Mouse (Mus musculus) C2C12 (cell line): Measurements from ENCODE around the gene Racgap1. TPM values are rescaled to one million over a fixed set of nuclear protein-coding genes. Genes with fewer than 3 reads are reported as not detected.

Source experiments
- H3K27me3 ChIP-seq: one replicate; pipeline ENCODE4 v1.6.1; 2011; ENCODE audit not compliant: control insufficient read depth, insufficient read depth, insufficient read length
- H3K36me3 ChIP-seq: one replicate; pipeline ENCODE4 v1.6.1; 2011; ENCODE audit not compliant: control insufficient read depth, insufficient read depth
- H3K4me3 ChIP-seq: one replicate; pipeline ENCODE4 v1.5.1; 2011; ENCODE audit warnings: mild to moderate bottlenecking, control low read depth; ENCODE audit not compliant: poor library complexity, insufficient read depth, severe bottlenecking
- H3K79me2 ChIP-seq: one replicate; pipeline ENCODE4 v1.6.1; 2011; ENCODE audit not compliant: control insufficient read depth, insufficient read depth
- H3K79me3 ChIP-seq: one replicate; pipeline ENCODE4 v1.6.1; 2011; ENCODE audit warnings: low read depth, control low read depth
- H3ac ChIP-seq: one replicate; pipeline ENCODE3; 2011; ENCODE audit warnings: low read depth; ENCODE audit not compliant: control insufficient read depth, insufficient read length
- CEBPB ChIP-seq: IDR thresholded peaks from one replicate; pipeline ENCODE4 v1.6.1; 2011; ENCODE audit warnings: low read depth, mild to moderate bottlenecking, control low read depth, moderate library complexity
- CTCF ChIP-seq: IDR thresholded peaks from one replicate; pipeline ENCODE4 v1.5.1; 2011; ENCODE audit not compliant: control insufficient read depth, insufficient read depth, insufficient read length
- FOSL1 ChIP-seq: IDR thresholded peaks from one replicate; pipeline ENCODE4 v1.8.0; 2011; ENCODE audit warnings: mild to moderate bottlenecking, low read length; ENCODE audit not compliant: poor library complexity, insufficient read depth, severe bottlenecking
- MAX ChIP-seq: IDR thresholded peaks from one replicate; pipeline ENCODE4 v1.6.1; 2011; ENCODE audit warnings: mild to moderate bottlenecking, control low read depth
- MYOD1 ChIP-seq: IDR thresholded peaks from one replicate; pipeline ENCODE4 v1.6.1; 2011; ENCODE audit warnings: low read depth; ENCODE audit not compliant: control insufficient read depth, insufficient read length
- MYOG ChIP-seq: IDR thresholded peaks from one replicate; pipeline ENCODE4 v1.6.1; 2011; ENCODE audit not compliant: control insufficient read depth, insufficient read length; ENCODE audit errors: extremely low read depth
- USF1 ChIP-seq: IDR thresholded peaks from one replicate; pipeline ENCODE4 v1.6.1; 2011; ENCODE audit warnings: low read depth, mild to moderate bottlenecking, control low read depth, moderate library complexity
- polyA plus RNA-seq: library from polyadenylated mRNA; unstranded; fragments of >200 nt; fragmentation: generic; extraction: Trizol; gene quantifications from one replicate; pipeline ENCODE4 v1.2.1, GENCODE M21; 2012; ENCODE audit warnings: missing spikeins

Gene Racgap1
- polyA plus RNA-seq, 1 experiment, result 175 TPM

DNA sequence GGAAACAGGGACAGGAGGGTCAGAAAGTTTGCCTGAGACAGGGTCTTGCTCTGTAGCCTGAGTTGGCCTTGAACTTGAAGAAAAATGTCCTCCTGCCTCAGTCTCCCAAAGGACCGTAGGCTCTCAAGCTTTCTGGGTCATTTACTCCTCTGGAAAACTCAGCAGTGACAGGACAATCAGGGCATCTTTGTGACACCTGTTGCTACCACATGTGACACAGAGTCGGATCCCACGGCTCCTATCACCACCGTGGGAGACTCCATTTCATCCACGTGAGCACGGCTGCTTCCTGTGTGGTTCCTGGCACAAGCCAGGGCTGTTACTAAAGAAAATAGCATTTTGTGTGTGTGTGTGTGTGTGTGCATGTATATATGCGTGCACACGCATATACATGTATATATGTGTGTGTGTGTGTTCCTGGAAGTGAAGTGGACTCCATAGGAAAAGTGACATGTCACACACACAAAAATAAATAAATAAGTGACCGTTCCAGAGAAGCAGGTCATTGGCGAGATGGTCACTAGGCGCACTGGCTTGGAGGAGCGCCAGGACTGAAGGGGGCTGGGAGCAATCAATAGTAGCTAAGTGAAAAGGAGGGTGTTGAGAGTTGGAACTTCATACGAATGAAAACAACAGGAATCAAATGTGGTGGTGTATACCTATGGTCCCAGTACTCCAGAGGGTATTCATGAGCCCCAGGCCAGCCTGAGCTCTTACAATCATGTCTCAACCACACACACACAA lies 42.9 kb downstream of the Racgap1 start:
- Histone ChIP-seq H3K79me2 (no peaks in the 10 kb centered on the region), H3K27me3 (no peaks in the 10 kb centered on the region)
- TF ChIP-seq MAX (no peak), MYOG (no peak), CEBPB (no peak), CTCF (no peak), MYOD1 (no peak), FOSL1 (no peak), USF1 (no peak)

DNA sequence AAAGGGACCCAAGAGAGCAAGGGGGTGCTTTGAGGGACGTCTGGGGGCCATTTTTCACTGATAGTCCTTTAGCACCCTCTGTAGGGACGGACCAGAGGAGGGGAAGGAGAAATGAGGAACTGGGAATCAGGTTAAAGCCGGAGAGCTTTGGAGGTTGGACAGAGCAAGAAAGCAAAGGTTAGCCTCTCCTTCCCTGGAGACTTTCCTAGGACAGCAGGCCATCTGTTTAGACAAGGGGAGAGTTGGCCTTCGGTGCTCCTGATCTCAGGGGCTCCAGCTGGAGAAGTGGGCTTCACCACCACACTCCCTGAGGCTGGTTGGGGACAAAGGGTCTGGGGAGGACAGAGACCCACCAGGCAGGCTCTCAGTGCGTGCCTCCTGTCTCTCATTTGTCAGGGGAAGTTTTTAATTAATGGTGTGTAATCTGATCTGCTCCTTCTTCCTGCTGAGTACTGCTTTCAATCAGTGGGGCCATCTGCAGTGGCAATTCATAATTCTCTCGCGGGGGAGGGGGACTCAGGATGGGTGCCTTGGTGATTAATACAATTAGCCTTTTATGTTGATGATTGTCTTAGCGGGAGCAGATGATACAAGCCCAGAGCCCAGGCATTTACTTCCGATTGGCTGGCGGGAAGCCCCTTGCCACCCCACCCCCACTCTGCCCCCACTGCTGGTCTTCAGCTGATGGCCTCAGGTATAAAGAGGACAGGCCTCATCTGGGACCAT lies 43.9 kb downstream of the Racgap1 start:
- TF ChIP-seq MYOG (no peak), CTCF (no peak), USF1 (no peak), CEBPB (no peak), MAX (no peak), FOSL1 (no peak), MYOD1 (no peak)
- Histone ChIP-seq H3ac (no peak overlapping the region), H3K79me3 (no peaks in the 10 kb centered on the region), H3K27me3 (peaks cover 2% of the 10 kb centered on the region), H3K36me3 (no peaks in the 10 kb centered on the region), H3K79me2 (no peaks in the 10 kb centered on the region), H3K4me3 (no peak overlapping the region)

More for the DNA sequence above, 42.9 kb downstream of the Racgap1 start:
- Histone ChIP-seq H3K36me3 (no peaks in the 10 kb centered on the region), H3ac (no peak overlapping the region), H3K4me3 (no peak overlapping the region), H3K79me3 (no peaks in the 10 kb centered on the region)

DNA sequence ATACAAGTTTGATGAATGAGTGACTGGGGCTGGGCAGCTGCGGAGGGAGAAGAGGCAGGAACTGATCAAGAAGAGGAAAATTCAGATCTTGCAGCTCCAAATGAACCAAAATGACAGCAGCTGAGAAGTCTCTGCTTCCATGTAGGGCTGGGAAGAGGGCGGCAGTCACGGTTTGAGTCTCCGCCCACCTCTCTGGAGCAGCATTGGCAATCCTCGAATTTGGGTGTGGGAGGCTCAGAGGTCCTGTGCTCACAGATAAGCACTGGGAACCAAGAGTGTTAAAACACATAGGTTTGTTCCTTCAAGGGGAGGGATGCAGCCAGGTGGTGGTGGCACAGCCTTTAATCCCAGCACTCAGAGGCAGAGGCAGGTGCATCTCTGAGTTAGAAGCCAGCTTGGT lies 44.9 kb downstream of the Racgap1 start:
- Histone ChIP-seq H3K27me3 (peaks cover 6% of the 10 kb centered on the region), H3ac (no peak overlapping the region), H3K79me2 (no peaks in the 10 kb centered on the region), H3K36me3 (no peaks in the 10 kb centered on the region), H3K79me3 (no peaks in the 10 kb centered on the region), H3K4me3 (no peak overlapping the region)
- TF ChIP-seq MYOD1, result no peak
- no peak for TF ChIP-seq CTCF
- no peak for TF ChIP-seq CEBPB
- no peak for TF ChIP-seq MYOG
- no peak for TF ChIP-seq FOSL1
- no peak for TF ChIP-seq MAX
- TF ChIP-seq USF1, result no peak

DNA sequence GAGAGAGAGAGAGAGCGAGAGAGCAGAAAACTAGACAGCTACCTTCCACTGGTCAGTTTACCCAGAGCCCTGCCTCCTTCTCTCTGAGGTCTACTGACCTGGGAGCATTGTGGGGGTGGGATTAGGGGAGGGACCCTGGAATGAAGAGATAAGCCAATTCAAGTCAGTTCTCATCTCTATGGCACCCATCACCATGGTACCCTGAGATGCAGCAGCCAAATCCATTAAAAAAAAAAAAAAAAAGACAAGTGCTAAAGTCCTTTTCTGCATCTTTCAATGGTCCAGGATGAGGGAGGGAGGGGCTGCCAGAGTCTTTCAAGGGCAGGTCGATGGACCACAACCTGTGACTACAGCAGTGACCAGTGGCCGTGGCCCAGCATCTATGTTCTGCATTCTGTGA lies 45.9 kb downstream of the Racgap1 start:
- Histone ChIP-seq H3ac (no peak overlapping the region), H3K27me3 (peaks cover 6% of the 10 kb centered on the region), H3K36me3 (no peaks in the 10 kb centered on the region), H3K4me3 (no peak overlapping the region), H3K79me3 (no peaks in the 10 kb centered on the region), H3K79me2 (no peaks in the 10 kb centered on the region)
- no peak for TF ChIP-seq MAX
- no peak for TF ChIP-seq MYOD1
- TF ChIP-seq CTCF, result no peak
- no peak for TF ChIP-seq FOSL1
- no peak for TF ChIP-seq MYOG
- TF ChIP-seq USF1, result no peak
- no peak for TF ChIP-seq CEBPB

DNA sequence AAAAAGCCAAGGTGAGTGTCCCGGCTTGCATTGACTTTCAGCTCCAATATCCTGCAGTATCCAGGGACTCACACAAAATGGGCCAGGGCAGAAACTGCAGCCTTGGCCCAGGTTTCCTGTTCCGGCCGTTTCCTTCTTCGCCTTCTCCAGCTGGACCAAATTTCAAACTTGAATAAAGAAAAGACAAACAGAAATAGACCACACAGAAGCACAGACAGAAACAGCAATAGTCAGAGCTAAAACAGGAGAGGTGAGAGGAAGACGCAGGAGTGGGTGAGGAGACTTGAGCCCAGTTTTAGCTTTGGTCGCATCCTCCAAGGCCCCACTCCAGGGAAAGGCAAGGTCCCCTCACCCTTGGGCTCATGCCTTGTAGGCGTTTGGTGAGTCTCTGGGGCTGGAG lies 48.2 kb downstream of the Racgap1 start:
- no peak for TF ChIP-seq CTCF
- TF ChIP-seq CEBPB, result no peak
- TF ChIP-seq USF1, result no peak
- no peak for TF ChIP-seq FOSL1
- no peak for TF ChIP-seq MAX
- no peak for TF ChIP-seq MYOD1
- no peak for TF ChIP-seq MYOG
- H3K79me3 ChIP-seq, result no peaks in the 10 kb centered on the region
- no peaks in the 10 kb centered on the region for H3K79me2 ChIP-seq
- H3K4me3 ChIP-seq, result no peak overlapping the region
- no peaks in the 10 kb centered on the region for H3K36me3 ChIP-seq
- no peak overlapping the region for H3ac ChIP-seq
- peaks cover 17% of the 10 kb centered on the region for H3K27me3 ChIP-seq

DNA sequence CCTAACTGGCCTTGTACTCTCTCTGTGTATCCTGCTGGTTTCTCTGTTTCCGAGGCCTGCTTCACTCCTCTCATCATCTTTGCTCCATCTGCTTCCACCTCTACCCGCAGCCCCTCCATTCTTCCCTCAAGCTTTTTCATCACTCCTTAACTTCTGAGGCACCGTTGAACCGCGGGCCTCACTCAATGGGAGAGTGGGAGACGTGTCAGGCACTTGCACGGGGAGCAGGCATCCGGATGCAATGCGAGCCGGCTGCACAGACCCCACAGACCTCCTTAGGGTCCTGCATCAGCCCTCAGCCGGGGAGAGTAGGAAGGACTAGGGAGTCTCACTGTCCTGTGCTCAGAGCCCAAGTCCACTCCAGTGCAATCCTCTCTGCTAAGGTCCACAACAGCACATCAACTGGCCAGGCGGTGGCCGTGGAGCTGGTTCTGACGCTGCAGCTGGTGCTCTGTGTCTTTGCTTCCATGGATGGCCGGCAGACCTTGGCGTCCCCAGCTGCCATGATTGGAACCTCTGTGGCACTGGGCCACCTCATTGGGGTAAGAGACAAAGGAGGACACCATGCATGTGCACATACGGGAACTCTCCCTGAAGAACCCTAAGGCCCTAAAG lies 49.1 kb downstream of the Racgap1 start:
- Histone ChIP-seq H3K79me3 (no peaks in the 10 kb centered on the region), H3K27me3 (peaks cover 17% of the 10 kb centered on the region), H3K4me3 (no peak overlapping the region), H3K79me2 (no peaks in the 10 kb centered on the region), H3ac (no peak overlapping the region), H3K36me3 (no peaks in the 10 kb centered on the region)
- no peak for TF ChIP-seq MAX
